Mouse (Mus musculus) hindbrain, embryonic 13.5 days (tissue): Measurements from ENCODE around the gene Fam107b. TPM values are rescaled to one million over a fixed set of nuclear protein-coding genes. Genes with fewer than 3 reads are reported as not detected.
A peak's percentile ranks its signal among the peaks of the same experiment; 100 is the strongest.
"Not testable (repeated sequence)": the region's sequence is repeated elsewhere in the genome, so short reads cannot be mapped to it uniquely, and the experiment has no call there.

Experiments
- ATAC-seq: fragments of 200-750 bp; cut with Nextera tagmentation; 2 replicates; pipeline ENCODE4 v1.8.0; 2017; ENCODE audit warnings: moderate TSS enrichment; ENCODE audit not compliant: low FRiP score
- H3K27ac ChIP-seq: fragments of 300-500 bp; sonication (generic); 2 replicates; pipeline ENCODE4 v1.5.1; 2015; ENCODE audit warnings: inconsistent platforms, mild to moderate bottlenecking, moderate library complexity
- H3K27me3 ChIP-seq: fragments of 300-500 bp; sonication (generic); 2 replicates; pipeline ENCODE4 v1.6.1; 2015; ENCODE audit warnings: mild to moderate bottlenecking, inconsistent platforms
- H3K36me3 ChIP-seq: fragments of 300-500 bp; sonication (generic); 2 replicates; pipeline ENCODE4 v1.6.1; 2015; ENCODE audit warnings: mild to moderate bottlenecking, inconsistent platforms
- H3K4me1 ChIP-seq: fragments of 300-500 bp; sonication (generic); replicated peaks from 2 replicates; pipeline ENCODE4 v1.6.1; 2015; ENCODE audit warnings: inconsistent platforms
- H3K4me2 ChIP-seq: fragments of 300-500 bp; sonication (generic); 2 replicates; pipeline ENCODE4 v1.6.1; 2015; ENCODE audit warnings: inconsistent platforms, mild to moderate bottlenecking, moderate library complexity
- H3K4me3 ChIP-seq: fragments of 300-500 bp; sonication (generic); 2 replicates; pipeline ENCODE4 v1.5.1; 2015; ENCODE audit warnings: mild to moderate bottlenecking, inconsistent platforms
- H3K9ac ChIP-seq: fragments of 300-500 bp; sonication (generic); 2 replicates; pipeline ENCODE4 v1.6.1; 2015; ENCODE audit warnings: mild to moderate bottlenecking, inconsistent platforms
- H3K9me3 ChIP-seq: fragments of 300-500 bp; sonication (generic); 2 replicates; pipeline ENCODE4 v1.6.1; 2016; ENCODE audit warnings: inconsistent platforms
- WGBS: fragments of 180-500 bp; shearing (Covaris S2); methylation state at CpG from one replicate; pipeline ENCODE4 v1.1.7; 2015; 5-methylcytosine and 5-hydroxymethylcytosine counted together
- polyA plus RNA-seq: library from polyadenylated mRNA; unstranded; fragments of >200 nt; fragmentation: Nextera tagmentation; extraction: Ambion mirVana; gene quantifications from 2 replicates; pipeline ENCODE4 v1.2.1, GENCODE M21; 2015

The Fam107b gene
- polyA plus RNA-seq, 1 experiment from 2014 or later, result 37.5 TPM

- Histone ChIP-seq H3K36me3 (no peaks in the 10 kb centered on the region), H3K9me3 (no peaks in the 10 kb centered on the region), H3K4me1 (no peaks in the 10 kb centered on the region), H3K27me3 (peaks cover 4% of the 10 kb centered on the region; the same call in 1 of the 2 replicates), H3K9ac (no peak overlapping the region), H3K4me2 (no peak overlapping the region), H3K27ac (no peak overlapping the region), H3K4me3 (no peak overlapping the region)
- ATAC-seq, result no peak
- 91% methylated on average over 4 of the region's 4 CpGs for WGBS
Measured at GRCm38 (mm10) chr2:3708621-3709020, 138.3 kb downstream of the Fam107b start.

DNA sequence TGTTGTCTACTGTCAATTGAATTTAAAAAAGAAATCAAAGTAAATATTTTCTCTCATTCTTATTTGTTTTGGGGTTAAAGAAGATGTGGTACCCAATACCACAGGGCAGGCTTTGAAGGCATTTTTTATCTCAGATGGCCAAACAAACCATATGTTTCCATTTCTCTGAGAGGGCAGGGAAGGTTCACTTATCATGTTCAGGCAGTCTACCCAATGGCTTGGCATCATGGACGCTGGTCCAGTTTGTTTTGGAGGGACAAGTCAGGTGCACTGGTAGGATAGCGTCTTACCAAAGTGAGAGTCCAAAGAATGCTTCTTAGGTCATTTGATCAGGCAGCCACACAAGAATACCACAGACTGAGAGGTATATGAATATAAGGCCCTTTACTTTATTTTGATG, 139.6 kb downstream of the Fam107b start:
- no peak overlapping the region for H3K4me3 ChIP-seq
- ATAC-seq, result no peak
- H3K27ac ChIP-seq, result no peak overlapping the region
- H3K4me2 ChIP-seq, result no peak overlapping the region
- peaks cover 10% of the 10 kb centered on the region for H3K4me1 ChIP-seq
- peaks cover 4% of the 10 kb centered on the region; the same call in 1 of the 2 replicates for H3K27me3 ChIP-seq
- 88% methylated on average over 2 of the region's 2 CpGs for WGBS
- H3K9ac ChIP-seq, result no peak overlapping the region
- H3K36me3 ChIP-seq, result no peaks in the 10 kb centered on the region
- H3K9me3 ChIP-seq, result no peaks in the 10 kb centered on the region

DNA sequence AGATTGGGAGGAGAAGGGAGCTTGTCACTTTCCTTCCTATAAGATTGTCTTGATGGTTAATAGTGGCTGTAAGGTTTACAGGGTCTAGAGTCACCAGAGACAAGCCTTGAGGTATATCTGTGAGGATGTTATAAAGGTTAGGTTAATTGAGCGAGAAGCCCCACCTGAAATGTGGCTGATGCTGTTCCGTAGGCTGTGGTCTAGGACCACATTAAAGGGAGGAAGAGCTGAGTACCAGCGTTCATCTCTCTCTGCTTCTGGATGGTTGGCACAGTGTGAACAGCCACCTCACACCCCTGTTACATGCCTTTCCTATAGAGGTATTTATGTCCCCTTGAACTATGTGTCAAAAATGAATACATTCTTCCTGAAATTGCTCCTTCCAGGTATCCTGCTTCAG, 140.2 kb downstream of the Fam107b start:
- H3K27me3 ChIP-seq, result peaks cover 4% of the 10 kb centered on the region; the same call in 1 of the 2 replicates
- WGBS, result 91% methylated on average over 3 of the region's 3 CpGs
- H3K4me1 ChIP-seq, result peaks cover 16% of the 10 kb centered on the region
- H3K4me3 ChIP-seq, result no peak overlapping the region
- no peak overlapping the region for H3K27ac ChIP-seq
- H3K9ac ChIP-seq, result no peak overlapping the region
- ATAC-seq, result no peak
- no peak overlapping the region for H3K4me2 ChIP-seq
- no peaks in the 10 kb centered on the region for H3K36me3 ChIP-seq
- no peaks in the 10 kb centered on the region for H3K9me3 ChIP-seq

GRCm38 (mm10) chr2:3712369-3713042, 142.2 kb downstream of the Fam107b start:
- H3K4me2 ChIP-seq, result no peak overlapping the region
- peaks cover 4% of the 10 kb centered on the region; the same call in 1 of the 2 replicates for H3K27me3 ChIP-seq
- H3K9ac ChIP-seq, result no peak overlapping the region
- no peak overlapping the region for H3K27ac ChIP-seq
- no peaks in the 10 kb centered on the region for H3K9me3 ChIP-seq
- peaks cover 35% of the 10 kb centered on the region for H3K4me1 ChIP-seq
- peak; percentile 33; the same call in 1 of the 2 replicates for ATAC-seq
- no peak overlapping the region for H3K4me3 ChIP-seq
- no peaks in the 10 kb centered on the region for H3K36me3 ChIP-seq
- 70% methylated on average over 3 of the region's 3 CpGs for WGBS

GRCm38 (mm10) chr2:3713212-3713681, 143.0 kb downstream of the Fam107b start:
- peak overlapping the region; percentile 98 for H3K9ac ChIP-seq
- no peaks in the 10 kb centered on the region for H3K36me3 ChIP-seq
- H3K4me1 ChIP-seq, result peaks cover 35% of the 10 kb centered on the region
- peaks cover 4% of the 10 kb centered on the region; the same call in 1 of the 2 replicates for H3K27me3 ChIP-seq
- H3K4me3 ChIP-seq, result peak overlapping the region; percentile 97
- 2% methylated on average over 41 of the region's 41 CpGs for WGBS
- ATAC-seq, result peak; percentile 94
- H3K4me2 ChIP-seq, result peak overlapping the region; percentile 81
- H3K9me3 ChIP-seq, result no peaks in the 10 kb centered on the region
- H3K27ac ChIP-seq, result peak overlapping the region; percentile 86

DNA sequence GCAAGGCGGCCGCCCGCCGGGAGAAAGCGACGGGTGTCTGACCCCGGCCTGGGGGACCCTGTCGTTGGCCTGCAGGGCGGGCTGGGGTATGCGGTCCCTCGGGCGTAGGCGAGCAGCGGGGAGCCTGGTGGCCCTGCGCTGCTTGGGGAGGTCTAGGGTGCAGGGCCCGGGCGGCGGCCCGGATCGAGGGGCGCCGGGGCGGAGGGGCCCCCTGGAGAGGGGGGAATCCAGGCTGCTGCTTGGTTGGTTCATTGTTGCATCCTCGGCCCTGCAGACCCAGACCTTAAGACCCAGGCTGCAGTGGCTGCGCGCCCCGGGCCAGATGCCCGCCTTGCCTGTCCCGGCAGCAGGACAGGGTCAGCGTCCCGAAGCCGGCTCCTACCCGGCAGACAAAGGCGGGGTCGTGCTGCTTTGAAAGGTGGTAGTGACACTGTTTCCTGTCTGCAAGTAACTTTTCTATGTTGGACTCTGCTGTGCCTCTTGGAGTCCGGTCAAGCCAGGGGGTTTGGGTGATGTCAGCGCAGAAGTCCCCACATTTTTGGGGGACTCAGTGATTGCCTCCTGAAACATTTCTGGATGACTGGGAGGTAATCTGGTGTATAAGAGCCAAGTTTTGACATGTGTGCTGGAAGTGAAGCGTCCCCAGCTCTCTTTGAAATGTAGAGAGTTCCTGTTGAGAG, 143.5 kb downstream of the Fam107b start:
- Histone ChIP-seq H3K27ac (peak overlapping the region; percentile 86), H3K4me2 (peak overlapping the region; percentile 81), H3K4me3 (peak overlapping the region; percentile 97), H3K9me3 (no peaks in the 10 kb centered on the region), H3K9ac (peak overlapping the region; percentile 98), H3K4me1 (peaks cover 35% of the 10 kb centered on the region), H3K36me3 (no peaks in the 10 kb centered on the region), H3K27me3 (peaks cover 4% of the 10 kb centered on the region; the same call in 1 of the 2 replicates)
- under 1% methylated on average over 38 of the region's 38 CpGs for WGBS
- ATAC-seq, result no peak; the same call in 1 of the 2 replicates

- H3K4me1 ChIP-seq, result peaks cover 35% of the 10 kb centered on the region
- WGBS, result 59% methylated on average over 1 of the region's 1 CpGs
- H3K4me3 ChIP-seq, result peak overlapping the region; percentile 97
- H3K9ac ChIP-seq, result peak overlapping the region; percentile 98
- no peak overlapping the region for H3K27ac ChIP-seq
- peaks cover 4% of the 10 kb centered on the region; the same call in 1 of the 2 replicates for H3K27me3 ChIP-seq
- no peaks in the 10 kb centered on the region for H3K36me3 ChIP-seq
- no peaks in the 10 kb centered on the region for H3K9me3 ChIP-seq
- ATAC-seq, result no peak
- H3K4me2 ChIP-seq, result peak overlapping the region; percentile 81
Measured at GRCm38 (mm10) chr2:3714511-3714910, 144.2 kb downstream of the Fam107b start.

DNA sequence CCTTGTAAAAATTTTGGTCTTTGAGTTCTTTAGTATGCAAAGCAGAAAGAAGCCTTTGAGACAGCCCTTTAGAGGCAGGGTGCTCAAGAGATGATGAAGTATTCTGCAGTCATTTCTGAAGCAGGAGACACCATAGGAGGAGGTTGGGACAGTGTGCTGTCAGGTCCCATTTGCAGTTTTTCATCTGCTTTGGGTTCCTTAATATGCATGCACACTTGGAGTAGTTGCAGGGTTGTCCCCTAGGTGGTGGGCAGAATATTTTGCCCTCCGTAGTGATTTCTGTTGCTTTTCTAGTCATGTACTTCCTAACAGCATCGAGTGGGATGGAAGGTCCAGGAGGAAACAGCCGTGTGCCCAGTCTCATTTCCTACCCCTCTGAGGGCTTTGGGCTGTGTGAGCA, 145.1 kb downstream of the Fam107b start:
- Histone ChIP-seq H3K9me3 (no peaks in the 10 kb centered on the region), H3K4me1 (peaks cover 35% of the 10 kb centered on the region), H3K27me3 (peaks cover 4% of the 10 kb centered on the region; the same call in 1 of the 2 replicates), H3K4me3 (peak overlapping the region; percentile 8), H3K4me2 (peak overlapping the region; percentile 81), H3K27ac (no peak overlapping the region), H3K36me3 (no peaks in the 10 kb centered on the region), H3K9ac (0 out of 2 replicates have a peak overlapping the region, but pooled peaks have one; percentile 21)
- WGBS, result 78% methylated on average over 3 of the region's 3 CpGs
- no peak for ATAC-seq

- Histone ChIP-seq H3K4me3 (no peak overlapping the region), H3K36me3 (no peaks in the 10 kb centered on the region), H3K4me1 (peaks cover 38% of the 10 kb centered on the region), H3K9ac (no peak overlapping the region), H3K9me3 (no peaks in the 10 kb centered on the region), H3K27me3 (no peaks in the 10 kb centered on the region), H3K27ac (no peak overlapping the region), H3K4me2 (no peak overlapping the region)
- ATAC-seq, result no peak
- WGBS, result 82% methylated on average over 5 of the region's 5 CpGs
Measured at GRCm38 (mm10) chr2:3717268-3717667, 147.0 kb downstream of the Fam107b start.

- WGBS, result 87% methylated on average over 4 of the region's 4 CpGs
- ATAC-seq, result no peak
- Histone ChIP-seq H3K4me3 (no peak overlapping the region), H3K4me1 (peaks cover 38% of the 10 kb centered on the region), H3K27me3 (no peaks in the 10 kb centered on the region), H3K9ac (no peak overlapping the region), H3K27ac (no peak overlapping the region), H3K36me3 (no peaks in the 10 kb centered on the region), H3K4me2 (no peak overlapping the region), H3K9me3 (no peaks in the 10 kb centered on the region)
Measured at GRCm38 (mm10) chr2:3717847-3718246, 147.6 kb downstream of the Fam107b start.

- peaks cover 34% of the 10 kb centered on the region for H3K4me1 ChIP-seq
- not testable (repeated sequence) for H3K4me3 ChIP-seq, H3K9ac ChIP-seq, H3K36me3 ChIP-seq, ATAC-seq, H3K9me3 ChIP-seq, H3K27ac ChIP-seq, H3K27me3 ChIP-seq, H3K4me2 ChIP-seq
- 89% methylated on average over 5 of the region's 5 CpGs for WGBS
Measured at GRCm38 (mm10) chr2:3719436-3720121, 149.3 kb downstream of the Fam107b start.

DNA sequence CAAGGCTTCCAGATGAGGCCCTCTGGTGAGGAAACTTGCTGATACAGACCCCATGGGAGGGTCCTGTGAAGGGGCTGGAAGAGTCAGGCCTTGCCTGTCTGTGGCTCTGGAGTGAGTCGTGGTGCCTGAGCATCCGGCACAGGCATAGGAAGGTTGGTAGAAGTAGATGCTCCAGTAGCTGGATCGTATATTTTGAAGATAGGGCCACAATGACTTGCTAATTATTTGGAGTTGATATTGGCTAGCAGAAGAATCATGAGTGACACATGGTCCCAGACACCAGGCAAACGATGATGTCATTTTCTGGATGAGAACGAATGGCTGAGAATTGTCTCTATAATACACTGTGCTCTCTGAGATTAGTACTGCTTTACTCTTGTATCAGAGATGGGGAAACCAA, 150.8 kb downstream of the Fam107b start:
- Histone ChIP-seq H3K4me1 (peaks cover 19% of the 10 kb centered on the region), H3K4me3 (no peak overlapping the region), H3K27ac (no peak overlapping the region), H3K9me3 (no peaks in the 10 kb centered on the region), H3K27me3 (no peaks in the 10 kb centered on the region), H3K9ac (no peak overlapping the region), H3K36me3 (no peaks in the 10 kb centered on the region), H3K4me2 (no peak overlapping the region)
- ATAC-seq, result no peak
- 94% methylated on average over 5 of the region's 5 CpGs for WGBS
